Mouse (Mus musculus) liver, embryonic 14.5 days (tissue): ENCODE results near the gene Pla2g12b. TPM values are rescaled to one million over a fixed set of nuclear protein-coding genes. Genes with fewer than 3 reads are reported as not detected.
"Not testable (repeated sequence)": the region's sequence is repeated elsewhere in the genome, so short reads cannot be mapped to it uniquely, and the experiment has no call there.

Experiments
- ATAC-seq: fragments of 200-750 bp; cut with Nextera tagmentation; 2 replicates; pipeline ENCODE4 v1.8.0; 2017; ENCODE audit warnings: moderate number of reproducible peaks, mild to moderate bottlenecking, moderate library complexity; ENCODE audit not compliant: insufficient read depth
- DNase-seq, 3 experiments: peaks; one replicate each; pipeline ENCODE4 v3.0.0-alpha.2; 2012 to 2013; ENCODE audit warnings: low read depth in 3 of 3, low spot score in 3 of 3
- H3K27ac ChIP-seq: fragments of 300-500 bp; sonication (generic); 2 replicates; pipeline ENCODE4 v1.5.1; 2014; ENCODE audit warnings: moderate library complexity, mild to moderate bottlenecking, control low read depth, inconsistent platforms
- H3K27me3 ChIP-seq: fragments of 300-500 bp; sonication (generic); 2 replicates; pipeline ENCODE4 v1.6.1; 2014; ENCODE audit warnings: mild to moderate bottlenecking, low read length, moderate library complexity; ENCODE audit not compliant: control insufficient read depth, insufficient read depth
- H3K36me3 ChIP-seq: fragments of 300-500 bp; sonication (generic); replicated peaks from 2 replicates; pipeline ENCODE4 v1.6.1; 2014; ENCODE audit warnings: low read depth; ENCODE audit not compliant: control insufficient read depth, insufficient read depth
- H3K4me1 ChIP-seq, 2 experiments: fragments of 200-500 bp in 1 of 2; fragments of 300-500 bp in 1 of 2; sonication (generic) in 1 of 2; replicated peaks; 2 replicates each; pipeline ENCODE4 v1.6.1; 2012 to 2014; ENCODE audit warnings: antibody characterized with exemption in 1 of 2, inconsistent platforms in 1 of 2, low read length in 1 of 2; ENCODE audit not compliant: control insufficient read depth in 2 of 2, insufficient read depth in 2 of 2
- H3K4me2 ChIP-seq: fragments of 300-500 bp; sonication (generic); 2 replicates; pipeline ENCODE4 v1.6.1; 2014; ENCODE audit warnings: low read depth, mild to moderate bottlenecking, control low read depth, moderate library complexity
- H3K4me3 ChIP-seq, 2 experiments: fragments of 200-500 bp in 1 of 2; fragments of 300-500 bp in 1 of 2; sonication (generic) in 1 of 2; 2 replicates each; pipeline ENCODE4 v1.5.1; 2012 to 2014; ENCODE audit warnings: low read depth in 2 of 2, low read length in 2 of 2, mild to moderate bottlenecking in 2 of 2, control low read depth in 1 of 2, inconsistent platforms in 1 of 2, moderate library complexity in 1 of 2; ENCODE audit not compliant: insufficient read depth in 1 of 2
- H3K9ac ChIP-seq: fragments of 300-500 bp; sonication (generic); replicated peaks from 2 replicates; pipeline ENCODE4 v1.6.1; 2014; ENCODE audit warnings: mild to moderate bottlenecking, control low read depth, moderate library complexity
- H3K9me3 ChIP-seq: fragments of 300-500 bp; sonication (generic); 2 replicates; pipeline ENCODE4 v1.6.1; 2016; ENCODE audit warnings: low read length, mixed read lengths; ENCODE audit not compliant: control insufficient read depth
- CTCF ChIP-seq: IDR thresholded peaks from 2 replicates; pipeline ENCODE4 v1.5.1; 2016; ENCODE audit warnings: antibody characterized with exemption, low read depth, control low read depth
- EP300 ChIP-seq: IDR thresholded peaks from 2 replicates; pipeline ENCODE4 v1.6.1; 2016; ENCODE audit warnings: antibody characterized with exemption, low read depth
- WGBS: fragments of 180-500 bp; shearing (Covaris S2); extraction: QIAGEN DNeasy Blood & Tissue Kit; methylation state at CpG from one replicate; pipeline ENCODE4 v1.1.7; 2014; ENCODE audit not compliant: insufficient replicate concordance; 5-methylcytosine and 5-hydroxymethylcytosine counted together
- polyA plus RNA-seq, 2 experiments: library from polyadenylated mRNA; depleted of rRNA in 1 of 2; stranded (reverse) in 1 of 2; unstranded in 1 of 2; fragments of >200 nt; fragmentation: Nextera tagmentation in 1 of 2; extraction: Ambion mirVana in 1 of 2; gene quantifications; 2 replicates each; pipeline versions ENCODE4 v1.2.1 to v1.2.3; 2012 to 2014

Pla2g12b gene
- polyA plus RNA-seq, 2 experiments: 21.6 to 43.9 TPM

GRCm38 (mm10) chr10:59369426-59369825, 34.0 kb upstream of the Pla2g12b start:
- peaks cover 19% of the 10 kb centered on the region for H3K36me3 ChIP-seq
- no peak overlapping the region for H3K4me3 ChIP-seq
- no peak for TF ChIP-seq EP300
- TF ChIP-seq CTCF: no peak
- ATAC-seq: no peak
- H3K27ac ChIP-seq: no peak overlapping the region
- 71% methylated on average over 9 of the region's 9 CpGs for WGBS
- H3K9ac ChIP-seq: no peak overlapping the region
- peaks cover 0 to 4% of the 10 kb centered on the region in 2 experiments; a peak in 2 of 4 replicates for H3K4me1 ChIP-seq
- DNase-seq: no peak
- H3K27me3 ChIP-seq: no peaks in the 10 kb centered on the region
- H3K9me3 ChIP-seq: no peaks in the 10 kb centered on the region
- no peak overlapping the region for H3K4me2 ChIP-seq

DNA sequence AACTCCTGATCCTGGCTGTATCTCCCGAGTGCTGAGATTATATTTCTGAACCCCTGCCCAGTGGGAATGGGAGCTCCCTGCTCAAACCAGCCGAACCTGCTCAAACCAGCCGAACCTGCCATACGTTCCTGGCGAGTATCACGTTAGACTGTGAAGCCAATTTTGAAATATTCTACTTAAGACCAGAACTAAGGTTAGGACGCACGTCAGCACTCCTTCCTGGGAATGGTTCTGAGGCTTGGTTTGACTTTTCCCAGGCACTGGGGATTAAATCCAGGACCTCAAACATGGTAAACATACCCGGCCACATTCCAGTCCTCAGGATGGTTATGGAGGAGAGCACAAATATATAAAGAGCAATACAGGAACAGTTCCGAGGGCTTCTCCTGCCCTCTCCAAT, 25.6 kb upstream of the Pla2g12b start:
- no peaks in the 10 kb centered on the region for H3K9me3 ChIP-seq
- H3K36me3 ChIP-seq: 0 out of 2 replicates have a peak, but pooled peaks cover 4% of the 10 kb centered on the region
- H3K9ac ChIP-seq: no peak overlapping the region
- no peak overlapping the region for H3K27ac ChIP-seq
- DNase-seq (no peak), ATAC-seq (no peak)
- H3K4me1 ChIP-seq: peaks cover 0 to 10% of the 10 kb centered on the region in 2 experiments; a peak in 3 of 4 replicates
- no peak overlapping the region for H3K4me3 ChIP-seq
- WGBS: 75% methylated on average over 10 of the region's 10 CpGs
- H3K27me3 ChIP-seq: no peaks in the 10 kb centered on the region
- H3K4me2 ChIP-seq: no peak overlapping the region
- no peak for TF ChIP-seq EP300
- TF ChIP-seq CTCF: no peak

GRCm38 (mm10) chr10:59378728-59379127, 24.7 kb upstream of the Pla2g12b start:
- Histone ChIP-seq H3K9me3 (no peaks in the 10 kb centered on the region), H3K4me1 (peaks cover 0 to 10% of the 10 kb centered on the region in 2 experiments; a peak in 3 of 4 replicates), H3K27ac (no peak overlapping the region), H3K4me2 (no peak overlapping the region), H3K9ac (no peak overlapping the region), H3K36me3 (no peaks in the 10 kb centered on the region), H3K27me3 (no peaks in the 10 kb centered on the region), H3K4me3 (no peak overlapping the region)
- no peak for DNase-seq
- 79% methylated on average over 4 of the region's 4 CpGs for WGBS
- no peak for ATAC-seq
- TF ChIP-seq EP300: no peak
- peak; percentile 57 for TF ChIP-seq CTCF

GRCm38 (mm10) chr10:59379927-59380326, 23.5 kb upstream of the Pla2g12b start:
- H3K9ac ChIP-seq: no peak overlapping the region
- H3K9me3 ChIP-seq: no peaks in the 10 kb centered on the region
- ATAC-seq (peak; percentile 33; the same call in 1 of the 2 replicates), DNase-seq (no peak)
- no peak overlapping the region for H3K4me3 ChIP-seq
- TF ChIP-seq EP300 (no peak), CTCF (no peak)
- no peaks in the 10 kb centered on the region for H3K36me3 ChIP-seq
- peaks cover 0 to 10% of the 10 kb centered on the region in 2 experiments; a peak in 3 of 4 replicates for H3K4me1 ChIP-seq
- H3K4me2 ChIP-seq: peak overlapping the region; percentile 20
- no peak overlapping the region for H3K27ac ChIP-seq
- 19% methylated on average over 3 of the region's 3 CpGs for WGBS
- no peaks in the 10 kb centered on the region for H3K27me3 ChIP-seq

DNA sequence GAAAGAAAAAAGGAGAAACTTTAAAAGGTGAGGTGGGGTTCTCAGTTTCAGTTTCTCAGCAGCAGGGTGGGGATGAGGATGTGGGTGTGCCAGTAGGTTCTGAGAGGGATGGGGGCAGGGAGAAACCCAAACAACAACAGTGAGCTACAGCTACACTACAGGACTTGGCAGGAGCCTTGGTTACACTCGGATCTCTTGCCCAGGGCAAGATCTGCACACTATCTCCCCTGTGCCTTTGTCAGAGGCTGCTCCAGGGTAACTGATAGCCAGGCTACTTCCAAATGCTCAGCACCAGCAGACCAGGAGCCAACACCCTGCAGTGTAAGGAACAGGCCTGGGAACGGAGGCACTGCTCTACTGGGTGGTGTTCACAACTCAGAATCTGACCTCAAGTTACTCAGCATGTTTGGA, 23.0 kb upstream of the Pla2g12b start:
- Histone ChIP-seq H3K4me2 (peak overlapping the region; percentile 20), H3K36me3 (no peaks in the 10 kb centered on the region), H3K4me1 (peaks cover 0 to 10% of the 10 kb centered on the region in 2 experiments; a peak in 3 of 4 replicates), H3K27ac (peak overlapping the region; percentile 52), H3K27me3 (no peaks in the 10 kb centered on the region), H3K9ac (no peak overlapping the region), H3K4me3 (no peak overlapping the region), H3K9me3 (no peaks in the 10 kb centered on the region)
- WGBS: 13% methylated on average over 2 of the region's 2 CpGs
- no peak for DNase-seq
- TF ChIP-seq EP300: no peak
- TF ChIP-seq CTCF: no peak
- peak; percentile 66; the same call in 1 of the 2 replicates for ATAC-seq

DNA sequence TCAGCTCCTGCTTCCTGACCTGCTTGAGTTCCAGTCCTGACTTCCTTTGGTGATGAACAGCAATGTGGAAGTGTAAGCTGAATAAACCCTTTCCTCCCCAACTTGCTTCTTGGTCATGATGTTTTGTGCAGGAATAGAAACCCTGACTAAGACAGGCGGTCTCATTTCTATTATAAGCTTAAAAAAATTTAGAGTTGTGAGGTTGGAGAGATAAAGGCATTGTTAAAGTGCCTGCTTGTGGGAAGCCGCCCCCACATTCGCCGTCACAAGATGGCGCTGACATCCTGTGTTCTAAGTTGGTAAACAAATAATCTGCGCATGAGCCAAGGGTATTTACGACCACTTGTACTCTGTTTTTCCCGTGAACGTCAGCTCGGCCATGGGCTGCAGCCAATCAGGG, 21.9 kb upstream of the Pla2g12b start:
- ATAC-seq, H3K4me2 ChIP-seq, H3K9ac ChIP-seq, H3K4me3 ChIP-seq, H3K4me1 ChIP-seq, H3K27me3 ChIP-seq, H3K9me3 ChIP-seq, H3K36me3 ChIP-seq, DNase-seq, H3K27ac ChIP-seq: not testable (repeated sequence)
- WGBS: 74% methylated on average over 5 of the region's 10 CpGs
